Mouse (Mus musculus) right cerebral cortex, postnatal 14 days (tissue): Measurements from ENCODE around the gene Gpcpd1.

Source experiments
- DNase-seq: peaks from one replicate; pipeline ENCODE4 v3.0.0; 2022

Gene Gpcpd1

GRCm38 (mm10) chr2:132516130-132517030 lies 71.1 kb downstream of the Gpcpd1 start:
- peak; percentile 89 for DNase-seq

- DNase-seq = no peak
Measured at GRCm38 (mm10) chr2:132515607-132516006, 71.9 kb downstream of the Gpcpd1 start.

- DNase-seq = no peak
Measured at GRCm38 (mm10) chr2:132515076-132515475, 72.5 kb downstream of the Gpcpd1 start.

GRCm38 (mm10) chr2:132514353-132514752 lies 73.2 kb downstream of the Gpcpd1 start:
- DNase-seq = peak; percentile 39

GRCm38 (mm10) chr2:132513371-132514181 lies 74.0 kb downstream of the Gpcpd1 start:
- DNase-seq = peak; percentile 26

- DNase-seq = no peak
Measured at GRCm38 (mm10) chr2:132512977-132513351, 74.6 kb downstream of the Gpcpd1 start.

GRCm38 (mm10) chr2:132512051-132512976 lies 75.2 kb downstream of the Gpcpd1 start:
- no peak for DNase-seq

- DNase-seq = no peak
Measured at GRCm38 (mm10) chr2:132511011-132511818, 76.3 kb downstream of the Gpcpd1 start.

GRCm38 (mm10) chr2:132509714-132510113 lies 77.8 kb downstream of the Gpcpd1 start:
- no peak for DNase-seq

GRCm38 (mm10) chr2:132509261-132509660 lies 78.3 kb downstream of the Gpcpd1 start:
- no peak for DNase-seq

- DNase-seq = no peak
Measured at GRCm38 (mm10) chr2:132507521-132507920, 80.0 kb downstream of the Gpcpd1 start.

- no peak for DNase-seq
Measured at GRCm38 (mm10) chr2:132507091-132507490, 80.4 kb downstream of the Gpcpd1 start.

GRCm38 (mm10) chr2:132505828-132506227 lies 81.7 kb downstream of the Gpcpd1 start:
- no peak for DNase-seq

GRCm38 (mm10) chr2:132498344-132498743 lies 89.2 kb downstream of the Gpcpd1 start:
- DNase-seq = no peak

- DNase-seq = no peak
Measured at GRCm38 (mm10) chr2:132497412-132498135, 90.0 kb downstream of the Gpcpd1 start.

GRCm38 (mm10) chr2:132493184-132493583 lies 94.3 kb downstream of the Gpcpd1 start:
- DNase-seq = no peak

GRCm38 (mm10) chr2:132485454-132485853 lies 102.1 kb downstream of the Gpcpd1 start:
- DNase-seq = peak; percentile 70

- no peak for DNase-seq
Measured at GRCm38 (mm10) chr2:132481547-132481946, 106.0 kb downstream of the Gpcpd1 start.
